Mouse (Mus musculus) gonadal fat pad, adult 2 months (tissue): ENCODE data around the gene Bmp5. TPM values are rescaled to one million over a fixed set of nuclear protein-coding genes. Genes with fewer than 3 reads are reported as not detected.

Source experiments
- DNase-seq: peaks from one replicate; pipeline ENCODE4 v3.0.0-alpha.2; 2012; ENCODE audit warnings: low read depth
- polyA plus RNA-seq: library from polyadenylated mRNA; depleted of rRNA; stranded (reverse); fragments of >200 nt; gene quantifications from 2 replicates; pipeline ENCODE4 v1.2.3, GENCODE M21; 2012

Bmp5 gene
- polyA plus RNA-seq, 1 experiment, result 0.32 TPM

- no peak for DNase-seq
Observed at GRCm38 (mm10) chr9:75839450-75839849, 64.3 kb downstream of the Bmp5 start.

DNA sequence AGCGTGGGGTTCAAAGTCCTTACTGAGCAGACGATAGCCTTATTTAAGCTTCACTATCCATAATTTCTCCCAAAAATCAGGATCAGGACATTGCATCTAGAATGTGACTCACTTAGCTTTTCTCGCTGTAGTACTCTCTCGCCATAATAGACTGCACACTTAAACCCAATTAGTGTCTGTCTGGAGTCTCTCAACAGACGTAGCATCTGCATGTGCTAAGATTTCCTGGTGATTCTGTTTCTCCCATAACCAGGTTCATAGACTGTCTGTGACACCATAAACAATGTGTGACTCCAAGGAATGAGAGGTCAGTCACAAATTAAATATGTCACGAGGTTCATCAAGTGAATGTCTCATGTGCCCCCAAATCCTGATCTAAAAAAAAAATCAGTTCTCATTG is 65.7 kb downstream of the Bmp5 start:
- DNase-seq, result no peak

DNA sequence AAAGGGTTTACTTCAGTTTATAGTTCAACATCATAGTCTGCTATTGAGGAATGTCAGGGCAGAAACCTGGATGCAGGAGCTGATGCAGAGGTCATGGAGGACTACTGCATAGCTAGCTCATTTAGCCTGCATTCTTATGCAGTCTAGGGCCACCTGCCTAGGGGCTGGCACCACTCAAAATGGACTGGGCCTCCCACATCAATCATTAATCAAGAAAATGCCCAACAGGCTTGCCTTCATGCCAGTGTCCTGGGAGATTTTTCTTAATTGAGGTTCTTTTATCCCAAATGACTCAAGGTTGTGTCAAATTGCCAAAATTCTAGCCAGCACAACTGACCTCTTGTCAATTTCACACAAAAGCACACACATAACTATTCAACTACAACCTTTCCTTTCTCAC is 70.8 kb downstream of the Bmp5 start:
- no peak for DNase-seq

DNA sequence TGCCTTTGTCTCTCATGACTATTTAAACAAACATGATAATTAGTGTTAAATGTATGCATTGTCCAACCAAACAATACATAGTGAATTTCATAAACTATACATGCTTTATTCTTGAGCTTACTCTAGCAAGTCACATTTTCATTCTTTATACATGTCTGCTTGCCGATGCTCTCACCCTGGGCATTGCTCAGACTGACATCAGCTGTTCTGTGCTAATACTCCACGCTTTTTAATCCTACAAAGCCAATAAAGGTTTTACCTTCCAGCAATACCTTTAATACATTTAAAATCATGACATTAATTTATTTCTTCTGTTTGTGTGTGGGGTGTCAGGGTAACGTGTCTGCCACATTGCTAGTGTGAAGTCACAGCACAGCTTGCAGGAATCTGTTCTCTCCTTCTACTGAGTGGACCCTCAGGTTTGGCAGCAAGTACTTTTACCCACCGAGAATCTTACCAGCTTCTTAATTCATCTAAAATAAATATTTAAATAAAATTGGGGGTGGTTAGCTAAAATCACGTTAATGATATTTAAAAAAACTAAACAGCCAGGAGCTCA is 75.6 kb downstream of the Bmp5 start:
- no peak for DNase-seq

- DNase-seq, result no peak
Observed at GRCm38 (mm10) chr9:75858161-75858560, 83.0 kb downstream of the Bmp5 start.

DNA sequence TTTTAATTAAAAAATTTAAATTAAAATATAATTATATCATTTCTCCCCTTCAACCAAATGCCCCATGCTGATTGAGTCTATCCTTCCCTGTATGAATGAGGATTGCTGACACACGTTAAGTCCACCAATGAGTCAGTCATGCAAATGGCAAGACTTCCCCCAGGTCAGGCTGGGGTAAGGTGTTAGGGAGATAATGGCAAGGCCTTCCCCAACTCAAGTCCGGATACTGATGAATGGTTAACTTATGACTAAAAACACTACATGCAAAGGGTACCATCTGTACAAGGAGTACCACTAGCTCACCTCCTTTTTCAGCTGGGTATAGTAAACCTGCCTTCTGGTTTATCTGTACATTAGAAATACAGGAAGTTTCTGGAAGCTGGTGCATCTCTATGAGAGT is 83.8 kb downstream of the Bmp5 start:
- no peak for DNase-seq

- DNase-seq, result no peak
Observed at GRCm38 (mm10) chr9:75870332-75871177, 95.4 kb downstream of the Bmp5 start.

GRCm38 (mm10) chr9:75876333-75876732 is 101.2 kb downstream of the Bmp5 start:
- DNase-seq, result no peak

DNA sequence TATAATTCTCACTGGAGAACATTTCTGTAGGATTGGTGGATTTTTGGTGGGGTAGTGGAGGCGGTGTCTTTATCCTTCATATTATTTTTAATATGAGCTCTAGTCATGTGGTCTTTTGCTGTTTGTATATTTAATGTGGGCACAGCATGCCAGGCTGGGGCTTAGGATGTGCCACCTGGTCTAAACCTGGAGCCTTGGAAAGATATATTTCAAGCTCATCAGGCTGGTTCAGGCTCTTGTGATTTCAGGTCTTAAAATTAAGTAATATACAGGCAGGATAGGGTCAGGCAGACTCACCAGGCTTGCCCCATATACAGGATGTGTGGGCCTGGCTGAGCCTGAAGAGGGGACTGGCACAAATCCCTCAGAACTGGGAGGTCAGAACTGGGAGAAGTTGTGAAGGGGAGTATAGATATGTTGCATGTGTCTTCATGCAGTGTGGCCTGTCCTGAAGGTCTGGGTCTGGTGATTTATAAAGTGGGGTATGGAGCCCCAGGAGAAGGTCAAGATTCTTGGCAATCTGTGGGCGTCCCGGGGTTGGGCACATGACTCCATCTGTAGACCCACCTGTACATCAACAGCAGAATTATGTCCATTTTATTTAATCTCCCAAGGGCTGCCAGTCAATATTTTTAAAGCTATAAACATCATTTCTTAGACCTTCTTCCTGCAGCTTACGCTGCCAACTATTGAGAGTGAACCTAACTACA is 108.5 kb downstream of the Bmp5 start:
- no peak for DNase-seq

DNA sequence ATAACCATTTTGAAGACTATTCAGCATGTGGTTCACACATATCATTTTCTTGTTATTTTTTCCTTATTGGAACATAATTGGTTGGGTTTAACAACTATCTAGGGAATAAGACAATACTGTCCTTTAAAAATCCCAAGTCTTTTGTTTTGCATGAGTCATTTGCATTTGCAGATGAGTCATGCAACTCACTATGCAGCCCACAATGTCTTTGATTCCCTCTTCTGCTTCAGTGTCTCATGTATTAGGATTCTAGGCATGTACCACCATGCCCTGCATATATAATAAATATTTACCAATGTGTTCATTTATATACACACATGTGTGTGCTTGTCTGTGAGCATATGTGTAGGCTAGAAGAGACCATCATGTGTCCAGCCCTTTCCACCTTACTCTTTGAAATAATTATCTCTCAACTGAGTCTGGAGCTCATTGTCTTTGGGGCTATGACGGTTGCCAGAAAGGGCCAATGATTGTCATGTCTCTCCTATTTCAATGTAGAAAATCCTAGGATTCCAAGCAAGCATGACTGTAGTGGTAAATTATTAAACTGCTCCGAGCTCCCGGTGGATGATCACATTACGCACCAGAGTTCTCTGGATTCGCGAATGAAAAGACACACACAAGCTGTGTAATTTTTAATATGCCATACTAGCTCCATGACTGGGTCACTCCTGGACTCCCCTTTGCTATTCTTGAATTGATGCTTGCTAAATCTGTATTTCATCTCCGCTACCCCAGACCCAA is 111.8 kb downstream of the Bmp5 start:
- DNase-seq, result no peak

- no peak for DNase-seq
Observed at GRCm38 (mm10) chr9:75896918-75897317, 121.8 kb downstream of the Bmp5 start.

- no peak for DNase-seq
Observed at GRCm38 (mm10) chr9:75898022-75898421, 122.9 kb downstream of the Bmp5 start.

- no peak for DNase-seq
Observed at GRCm38 (mm10) chr9:75901219-75901618, 126.1 kb downstream of the Bmp5 start.

GRCm38 (mm10) chr9:75905497-75905896 is 130.3 kb downstream of the Bmp5 start:
- DNase-seq, result no peak

DNA sequence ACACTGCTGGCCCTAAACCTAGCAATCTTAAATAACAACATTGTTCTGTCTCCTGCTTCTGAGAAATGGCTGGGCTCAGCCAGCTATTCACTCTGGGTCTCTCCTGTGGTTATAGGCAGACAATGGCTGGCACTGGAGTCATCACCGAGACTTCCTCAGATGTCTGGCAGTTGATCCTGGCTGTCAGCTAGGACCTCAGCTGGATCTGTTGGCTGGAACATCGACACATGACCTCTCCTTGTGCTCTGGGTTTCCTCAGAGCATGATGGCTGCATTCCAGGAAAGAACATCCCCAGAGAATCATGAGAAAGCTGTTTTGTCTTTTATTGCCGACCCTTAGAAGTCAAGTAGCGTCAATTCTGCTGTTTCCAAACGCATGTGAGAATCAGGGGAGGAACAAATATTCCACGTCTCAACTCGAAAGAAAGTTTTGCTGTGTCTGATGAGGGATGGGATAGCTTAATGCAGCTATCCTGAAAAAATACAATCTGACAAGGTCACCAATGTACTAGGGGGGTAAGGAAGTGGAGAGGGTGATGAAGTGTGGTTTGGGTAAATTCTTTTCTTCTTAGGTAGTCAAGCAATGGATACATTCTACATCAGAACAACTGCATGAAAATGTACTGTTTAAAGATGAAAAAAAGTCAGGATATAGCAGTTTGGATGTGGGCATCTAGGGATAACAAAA is 135.1 kb downstream of the Bmp5 start:
- DNase-seq, result no peak

- DNase-seq, result no peak
Observed at GRCm38 (mm10) chr9:75911542-75911941, 136.4 kb downstream of the Bmp5 start.

GRCm38 (mm10) chr9:75916027-75916426 is 140.9 kb downstream of the Bmp5 start:
- no peak for DNase-seq

DNA sequence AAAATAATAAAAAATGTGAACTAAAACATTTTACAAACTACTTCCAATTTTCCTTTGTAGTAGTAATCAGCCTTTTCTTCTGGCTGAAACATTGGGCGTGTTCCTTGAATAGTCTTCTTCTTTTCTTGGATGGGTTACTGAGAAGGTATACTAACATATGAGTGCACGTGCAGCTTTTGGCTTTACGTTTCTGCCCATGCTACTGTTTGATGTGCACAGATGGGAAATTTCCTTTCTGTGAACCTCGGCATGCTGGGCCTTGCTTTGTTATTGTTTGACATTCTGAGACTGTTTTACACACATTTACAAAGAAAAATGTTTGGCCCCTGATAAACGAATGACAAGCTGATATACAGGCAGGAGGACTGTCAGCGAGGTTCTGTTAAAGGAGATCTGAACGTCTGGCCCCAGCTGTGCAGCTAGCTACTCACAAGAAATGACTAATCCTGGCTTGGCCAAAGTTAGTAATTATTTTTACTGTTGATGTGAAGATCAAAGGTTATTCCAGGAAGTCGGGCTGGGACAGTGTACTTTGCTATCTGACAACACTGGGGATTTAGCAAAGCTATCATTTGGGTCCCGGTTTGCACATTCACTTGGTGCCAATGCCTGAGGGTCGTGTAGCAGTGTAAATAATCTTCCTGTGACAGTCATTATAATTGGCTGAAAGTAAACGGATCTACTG is 152.2 kb downstream of the Bmp5 start:
- no peak for DNase-seq

DNA sequence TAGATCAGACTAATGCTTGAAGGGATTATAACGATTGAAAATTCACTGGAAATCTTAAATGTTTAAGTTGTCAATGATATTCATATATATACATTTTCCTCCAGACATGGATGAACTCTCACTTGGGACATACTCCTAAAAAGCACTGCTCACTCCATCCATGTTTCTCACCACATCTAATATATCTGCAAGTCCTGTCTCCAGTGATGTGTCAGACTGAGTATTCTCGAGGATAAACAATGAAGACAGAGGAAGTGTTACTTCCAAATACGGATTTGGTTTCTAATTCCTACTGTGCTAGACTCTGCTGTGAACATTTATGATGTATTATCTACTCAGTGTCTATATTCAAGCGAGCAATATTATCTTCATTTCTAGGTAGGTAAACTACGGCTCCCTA is 152.9 kb downstream of the Bmp5 start:
- no peak for DNase-seq

- no peak for DNase-seq
Observed at GRCm38 (mm10) chr9:75944663-75945062, 169.5 kb downstream of the Bmp5 start.
